Mouse (Mus musculus): Measurements from ENCODE around the gene Ctsw. TPM values are rescaled to one million over a fixed set of nuclear protein-coding genes. Genes with fewer than 3 reads are reported as not detected.

The Ctsw gene
- polyA plus RNA-seq, 1 experiment: 3.7 TPM

DNA sequence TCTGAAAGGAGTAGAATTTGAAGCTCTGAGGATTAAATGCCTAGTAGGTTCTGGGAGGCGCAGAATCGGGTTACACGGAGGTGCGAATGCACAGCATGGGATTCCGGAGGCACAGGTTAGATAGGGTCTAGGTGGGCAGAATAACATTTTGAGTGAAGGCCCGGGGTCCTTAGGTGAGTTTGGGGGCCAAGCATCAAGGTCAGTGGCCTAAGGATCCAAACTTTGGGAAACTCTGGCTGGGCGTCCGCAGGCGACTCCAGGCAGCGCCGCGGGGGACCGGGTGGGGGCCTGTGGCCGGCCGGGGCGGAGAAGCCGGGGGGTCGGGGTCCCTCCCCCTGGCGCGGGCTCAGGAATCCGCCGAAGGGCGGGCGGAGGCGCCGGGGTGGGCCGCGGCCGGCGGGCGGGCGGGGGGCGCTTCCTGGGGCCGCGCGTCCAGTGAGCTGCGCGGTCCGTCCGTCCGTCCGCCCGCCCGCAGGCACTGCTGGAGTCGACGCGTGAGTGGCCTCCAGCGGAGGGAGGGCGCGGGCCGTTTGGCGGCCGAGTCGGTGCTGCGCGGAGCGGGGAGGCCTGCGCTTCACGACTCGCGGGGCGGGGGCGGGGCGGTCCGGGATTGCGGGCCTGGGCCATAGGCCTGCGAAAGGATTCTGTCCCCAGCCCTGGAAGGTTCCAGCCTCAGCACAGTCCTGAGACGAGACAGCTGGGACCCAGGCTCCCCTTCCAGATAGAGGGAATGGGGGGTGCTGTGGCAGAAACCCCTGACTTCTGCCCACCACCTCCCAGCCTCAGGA, 6.2 kb upstream of the Ctsw start:
- DNase-seq (ENCODE audit: low read depth): peak; percentile 50
- no peak for TF ChIP-seq POLR2A (IDR thresholded peaks at IDR 0.05; ENCODE audit: borderline replicate concordance, extremely low read depth, insufficient read depth, insufficient read length, poor library complexity, severe bottlenecking)
- no peak for TF ChIP-seq CTCF (IDR thresholded peaks at IDR 0.05; ENCODE audit: borderline replicate concordance, extremely low read depth, insufficient read depth, insufficient read length)

DNA sequence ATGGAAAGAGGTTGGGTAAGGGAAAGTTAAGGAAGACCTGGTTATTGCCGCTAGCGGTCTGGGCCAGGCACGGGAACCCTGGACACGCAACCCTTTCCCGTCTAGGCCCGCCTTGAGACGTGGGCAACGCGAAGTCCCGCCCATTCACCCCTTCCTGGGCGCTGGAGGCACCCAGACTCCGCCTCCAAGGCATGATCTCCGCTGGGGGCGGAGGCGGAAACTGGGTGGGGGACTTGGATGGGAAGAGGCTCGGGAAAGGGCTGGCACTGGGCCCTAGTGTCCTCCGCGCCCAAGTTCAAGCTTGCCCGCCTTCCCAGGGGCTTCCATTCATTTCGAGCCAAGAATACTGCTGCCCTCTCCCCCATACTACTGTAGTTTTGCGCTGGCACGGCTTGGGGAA, 5.4 kb upstream of the Ctsw start, which contains the start of gene Efemp2:
Efemp2 (plus strand) TSS at position 235 of the 400 bp plus-strand sequence.
- peak; percentile 92 for DNase-seq (ENCODE audit: low read depth)
- TF ChIP-seq POLR2A (IDR thresholded peaks at IDR 0.05; ENCODE audit: borderline replicate concordance, extremely low read depth, insufficient read depth, insufficient read length, poor library complexity, severe bottlenecking) (no peak), CTCF (IDR thresholded peaks at IDR 0.05; ENCODE audit: borderline replicate concordance, extremely low read depth, insufficient read depth, insufficient read length) (no peak)

DNA sequence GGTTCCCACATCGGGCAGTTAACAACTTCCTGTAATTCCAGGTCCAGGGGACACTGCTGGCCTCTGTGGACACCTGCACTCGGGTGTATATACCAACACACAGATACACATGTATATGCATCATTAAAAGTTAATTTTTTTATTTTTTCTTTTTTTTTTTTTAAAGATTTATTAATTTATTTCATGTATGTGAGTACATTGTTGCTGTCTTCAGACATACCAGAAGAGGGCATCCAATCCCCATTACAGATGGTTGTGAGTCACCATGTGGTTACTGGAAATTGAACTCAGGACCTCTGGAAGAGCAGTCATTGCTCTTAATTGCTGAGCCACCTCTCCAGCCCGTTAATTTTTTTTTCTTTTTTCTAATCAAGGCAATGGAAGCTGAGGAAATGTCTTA, 4.5 kb upstream of the Ctsw start:
- no peak for DNase-seq (ENCODE audit: low read depth)
- TF ChIP-seq CTCF (IDR thresholded peaks at IDR 0.05; ENCODE audit: borderline replicate concordance, extremely low read depth, insufficient read depth, insufficient read length): no peak
- no peak for TF ChIP-seq POLR2A (IDR thresholded peaks at IDR 0.05; ENCODE audit: borderline replicate concordance, extremely low read depth, insufficient read depth, insufficient read length, poor library complexity, severe bottlenecking)

DNA sequence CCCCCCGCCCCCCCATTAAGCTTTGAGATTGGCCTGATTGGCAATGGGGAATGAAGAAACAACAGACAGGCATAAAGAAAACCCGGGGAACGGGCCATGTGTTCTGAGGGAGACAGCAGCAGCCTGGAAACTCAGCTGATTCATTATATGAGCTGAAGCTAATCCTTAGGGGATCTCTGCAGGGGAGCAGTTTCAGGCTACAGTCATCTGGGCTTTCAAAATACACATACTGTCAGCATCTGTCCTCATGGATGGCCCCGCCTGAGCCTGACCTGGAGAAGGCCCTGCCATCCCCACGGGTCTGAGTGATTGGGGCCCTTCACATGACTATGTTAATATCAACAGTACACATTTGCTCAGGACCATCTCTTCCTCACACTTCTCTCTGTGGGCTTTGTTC, 3.5 kb upstream of the Ctsw start:
- TF ChIP-seq CTCF (IDR thresholded peaks at IDR 0.05; ENCODE audit: borderline replicate concordance, extremely low read depth, insufficient read depth, insufficient read length) (no peak), POLR2A (IDR thresholded peaks at IDR 0.05; ENCODE audit: borderline replicate concordance, extremely low read depth, insufficient read depth, insufficient read length, poor library complexity, severe bottlenecking) (no peak)
- no peak for DNase-seq (ENCODE audit: low read depth)

DNA sequence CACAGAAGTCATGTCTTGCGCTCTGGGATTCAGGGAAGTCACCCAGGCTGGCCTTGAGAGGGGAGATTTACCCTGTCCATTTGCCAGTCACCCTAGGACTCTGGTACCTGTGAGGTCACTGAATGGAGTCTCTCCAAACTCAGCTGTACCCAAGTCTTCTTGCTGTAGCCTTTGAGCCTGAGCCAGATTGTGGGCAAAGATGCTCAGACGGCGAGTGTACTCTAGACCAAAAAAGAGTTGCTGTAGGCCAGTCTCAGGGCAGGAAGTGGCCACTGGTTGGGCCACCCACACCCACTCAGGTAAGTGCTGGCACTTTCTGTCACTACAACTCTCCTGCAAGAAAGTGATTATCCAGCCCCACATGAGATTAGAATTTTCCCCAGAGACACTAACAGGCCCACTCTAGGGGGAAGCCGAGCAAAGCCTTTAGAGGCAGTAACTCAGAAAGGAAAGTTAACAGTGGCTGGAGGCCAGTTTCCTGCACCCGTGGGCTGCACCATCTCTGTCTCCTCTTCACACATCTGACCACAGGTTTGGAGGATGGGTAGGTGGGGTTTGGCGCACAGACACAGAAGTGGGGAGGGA, 1.3 kb downstream of the Ctsw start:
- no peak for TF ChIP-seq POLR2A (IDR thresholded peaks at IDR 0.05; ENCODE audit: borderline replicate concordance, extremely low read depth, insufficient read depth, insufficient read length, poor library complexity, severe bottlenecking)
- no peak for TF ChIP-seq CTCF (IDR thresholded peaks at IDR 0.05; ENCODE audit: borderline replicate concordance, extremely low read depth, insufficient read depth, insufficient read length)
- DNase-seq (ENCODE audit: low read depth): no peak

DNA sequence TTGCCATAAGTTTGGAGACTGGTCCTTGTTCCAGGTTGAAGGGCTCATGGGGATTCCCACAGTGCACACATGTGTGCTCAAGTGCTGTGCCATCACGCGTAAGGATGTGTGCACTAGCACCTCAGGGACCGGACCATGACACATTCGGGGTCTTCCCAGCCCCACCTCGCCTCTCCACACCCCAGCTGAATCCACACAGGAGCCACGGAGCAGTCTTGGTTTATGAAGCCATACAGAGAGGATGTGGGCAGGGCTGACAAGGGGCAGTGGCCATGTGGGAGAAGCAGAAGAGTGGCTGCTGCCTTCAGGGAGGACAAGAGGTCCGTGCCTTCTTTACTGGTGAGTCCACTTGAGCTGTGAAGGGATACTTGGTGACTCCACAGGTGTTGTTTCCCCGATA, 3.3 kb downstream of the Ctsw start:
- no peak for TF ChIP-seq CTCF (IDR thresholded peaks at IDR 0.05; ENCODE audit: borderline replicate concordance, extremely low read depth, insufficient read depth, insufficient read length)
- TF ChIP-seq POLR2A (IDR thresholded peaks at IDR 0.05; ENCODE audit: borderline replicate concordance, extremely low read depth, insufficient read depth, insufficient read length, poor library complexity, severe bottlenecking): no peak

DNA sequence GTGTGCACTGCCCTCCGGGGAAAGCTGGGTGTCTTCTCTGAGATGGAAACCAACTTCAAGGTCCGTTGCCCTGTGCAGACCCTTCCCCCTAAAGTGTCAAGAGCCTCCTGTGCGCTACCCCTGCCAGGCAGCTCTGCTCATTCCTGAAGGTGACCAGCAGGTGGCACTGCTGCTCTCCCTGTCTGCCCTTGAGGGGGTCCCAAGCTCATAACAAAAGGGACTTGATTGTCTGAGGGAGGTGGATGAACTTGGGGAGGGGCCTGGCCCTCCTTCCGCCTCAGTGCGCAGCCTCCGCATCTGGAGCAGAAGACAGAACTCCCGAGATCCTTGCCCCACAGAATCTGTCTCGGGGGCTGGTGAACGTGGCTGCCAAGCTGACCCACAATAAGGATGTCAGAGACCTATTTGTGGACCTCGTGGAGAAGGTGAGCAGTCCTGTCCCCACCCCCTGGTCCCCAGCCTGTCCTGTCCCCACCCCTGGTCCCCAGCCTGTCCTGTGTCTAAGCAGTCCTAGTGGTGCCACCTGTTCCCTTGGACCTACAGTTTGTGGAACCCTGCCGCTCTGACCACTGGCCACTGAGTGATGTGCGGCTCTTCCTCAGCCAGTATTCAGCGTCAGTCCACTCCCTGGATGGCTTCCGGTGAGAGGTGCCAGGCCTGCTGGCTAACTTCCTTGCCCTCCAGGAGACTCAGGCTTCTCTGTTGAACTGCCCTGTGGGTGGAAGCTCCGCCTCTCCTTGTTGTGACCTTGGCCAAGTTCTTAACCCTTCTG, 4.3 kb downstream of the Ctsw start:
- peak; percentile 92 for DNase-seq (ENCODE audit: low read depth)
- TF ChIP-seq POLR2A (IDR thresholded peaks at IDR 0.05; ENCODE audit: borderline replicate concordance, extremely low read depth, insufficient read depth, insufficient read length, poor library complexity, severe bottlenecking) (no peak), CTCF (IDR thresholded peaks at IDR 0.05; ENCODE audit: borderline replicate concordance, extremely low read depth, insufficient read depth, insufficient read length) (peak; percentile 96)

More for the DNA sequence above, 3.3 kb downstream of the Ctsw start:
- DNase-seq (ENCODE audit: low read depth): no peak

DNA sequence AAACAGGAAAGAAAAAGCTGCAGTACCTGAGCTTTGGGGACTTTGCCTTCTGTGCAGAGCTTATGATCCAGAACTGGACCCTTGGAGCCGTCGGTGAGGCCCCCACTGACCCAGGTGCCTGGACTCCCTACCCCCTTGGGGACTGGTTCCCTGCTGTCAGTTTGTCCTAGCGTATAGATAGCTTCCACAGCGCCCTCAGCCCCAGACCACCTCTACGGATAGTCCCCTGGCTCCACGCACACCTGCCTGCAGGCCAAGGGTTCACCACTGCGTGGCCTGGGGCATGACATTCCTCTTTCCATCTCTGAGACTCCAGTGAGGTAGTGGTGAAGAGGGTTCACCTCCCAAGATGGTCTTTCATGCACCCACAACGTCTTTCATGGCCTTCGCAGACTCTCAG, 5.1 kb downstream of the Ctsw start:
- DNase-seq (ENCODE audit: low read depth): no peak
- TF ChIP-seq CTCF (IDR thresholded peaks at IDR 0.05; ENCODE audit: borderline replicate concordance, extremely low read depth, insufficient read depth, insufficient read length) (no peak), POLR2A (IDR thresholded peaks at IDR 0.05; ENCODE audit: borderline replicate concordance, extremely low read depth, insufficient read depth, insufficient read length, poor library complexity, severe bottlenecking) (no peak)

DNA sequence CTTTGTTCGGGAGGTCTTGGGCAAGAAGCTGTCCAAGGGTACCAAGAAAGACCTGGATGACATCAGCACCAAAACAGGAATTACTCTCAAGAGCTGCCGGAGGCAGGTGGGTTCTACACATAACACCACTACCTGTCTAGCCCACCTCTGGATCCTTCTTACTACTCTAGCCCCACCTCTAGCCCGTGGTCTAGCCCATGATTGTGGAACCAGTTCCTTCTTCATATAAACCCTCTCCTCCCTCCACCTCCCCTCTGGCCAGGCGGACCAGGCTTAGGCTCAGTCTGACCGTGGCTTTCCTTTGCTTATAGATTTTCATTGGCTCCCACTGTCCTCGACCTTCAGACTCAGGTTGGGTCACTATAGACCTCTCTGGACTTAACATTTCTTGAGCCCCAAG, 6.9 kb downstream of the Ctsw start:
- no peak for TF ChIP-seq CTCF (IDR thresholded peaks at IDR 0.05; ENCODE audit: borderline replicate concordance, extremely low read depth, insufficient read depth, insufficient read length)
- no peak for TF ChIP-seq POLR2A (IDR thresholded peaks at IDR 0.05; ENCODE audit: borderline replicate concordance, extremely low read depth, insufficient read depth, insufficient read length, poor library complexity, severe bottlenecking)
- no peak for DNase-seq (ENCODE audit: low read depth)

DNA sequence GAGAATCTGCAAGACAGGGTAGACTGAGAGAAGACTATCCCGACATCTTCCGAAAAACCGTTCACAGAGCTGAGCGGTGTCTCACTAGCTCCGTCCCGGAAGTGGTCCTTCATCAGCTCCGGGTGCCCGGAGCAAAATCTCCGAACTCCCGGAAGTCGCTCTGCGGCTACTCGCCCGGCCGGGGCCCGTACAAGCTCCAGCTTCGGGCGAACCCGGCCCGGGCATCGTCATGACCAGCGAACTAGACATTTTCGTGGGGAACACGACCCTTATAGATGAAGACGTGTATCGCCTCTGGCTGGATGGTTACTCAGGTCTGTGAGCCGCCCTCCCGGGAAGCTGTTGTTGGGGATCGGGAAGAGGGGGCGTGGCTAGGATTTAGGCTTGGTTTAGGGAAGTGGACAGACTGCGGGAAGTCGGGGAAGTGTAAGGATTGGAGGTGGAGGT, 7.8 kb downstream of the Ctsw start, which contains the start of gene Fibp:
Fibp (plus strand) TSS at position 151 of the 447 bp plus-strand sequence.
- TF ChIP-seq POLR2A (IDR thresholded peaks at IDR 0.05; ENCODE audit: borderline replicate concordance, extremely low read depth, insufficient read depth, insufficient read length, poor library complexity, severe bottlenecking) (peak; percentile 73; the same call in 1 of the 2 replicates), CTCF (IDR thresholded peaks at IDR 0.05; ENCODE audit: borderline replicate concordance, extremely low read depth, insufficient read depth, insufficient read length) (no peak)
- DNase-seq (ENCODE audit: low read depth): peak; percentile 96

DNA sequence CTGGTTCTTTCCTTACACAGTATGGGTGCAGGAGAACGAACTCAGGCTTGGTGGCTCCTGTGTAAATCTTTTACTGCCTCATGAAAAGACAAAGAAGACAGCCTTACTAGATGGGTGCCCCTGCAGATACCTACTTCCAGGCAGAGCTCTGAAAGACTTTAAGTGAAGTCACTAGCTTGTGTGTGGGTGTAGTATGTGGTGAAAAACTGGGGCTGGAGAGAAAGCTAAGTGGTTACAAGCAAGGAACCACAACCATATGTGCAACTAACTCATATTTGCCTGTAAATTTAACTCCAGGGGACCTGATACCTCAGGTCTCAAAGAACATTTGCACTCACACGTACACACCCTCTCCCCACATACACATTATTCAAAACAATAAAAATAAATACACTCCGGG, 8.4 kb downstream of the Ctsw start:
- TF ChIP-seq POLR2A (IDR thresholded peaks at IDR 0.05; ENCODE audit: borderline replicate concordance, extremely low read depth, insufficient read depth, insufficient read length, poor library complexity, severe bottlenecking): no peak
- no peak for TF ChIP-seq CTCF (IDR thresholded peaks at IDR 0.05; ENCODE audit: borderline replicate concordance, extremely low read depth, insufficient read depth, insufficient read length)

More for the DNA sequence above, 8.4 kb downstream of the Ctsw start:
- DNase-seq (ENCODE audit: low read depth): no peak
